Mouse (Mus musculus) megakaryocyte, embryonic 14.5 days (primary cell): ENCODE measurements around the gene Ifit1bl2.

Experiments used
- FLI1 ChIP-seq: IDR thresholded peaks from 2 replicates; pipeline ENCODE4 v1.6.1; 2012; ENCODE audit warnings: low read length, inconsistent platforms, mixed read lengths
- GATA1 ChIP-seq: IDR thresholded peaks from 3 replicates; pipeline ENCODE4 v1.6.1; 2012; ENCODE audit warnings: mixed read lengths, low read length, inconsistent platforms, borderline replicate concordance

- TF ChIP-seq GATA1 = no peak
- TF ChIP-seq FLI1 = no peak
Measured at GRCm38 (mm10) chr19:34650997-34651396, 10.5 kb upstream of the Ifit1bl2 start.
